Mouse (Mus musculus) olfactory bulb, adult 2 months (tissue): ENCODE data around the gene Btf3l4. TPM values are rescaled to one million over a fixed set of nuclear protein-coding genes. Genes with fewer than 3 reads are reported as not detected.
A peak's percentile ranks its signal among the peaks of the same experiment; 100 is the strongest.

Source experiments
- H3K27ac ChIP-seq: fragments of 200-500 bp; 2 replicates; pipeline ENCODE4 v1.5.1; 2012; ENCODE audit warnings: low read depth, low read length; ENCODE audit not compliant: insufficient read depth
- H3K4me1 ChIP-seq: fragments of 200-500 bp; 2 replicates; pipeline ENCODE4 v1.6.1; 2012; ENCODE audit warnings: low read length; ENCODE audit not compliant: control insufficient read depth, insufficient read depth
- H3K4me3 ChIP-seq: fragments of 200-500 bp; 2 replicates; pipeline ENCODE4 v1.5.1; 2012; ENCODE audit warnings: mild to moderate bottlenecking, low read depth, low read length, moderate library complexity; ENCODE audit not compliant: insufficient read depth
- CTCF ChIP-seq: fragments of 200-500 bp; IDR thresholded peaks from 2 replicates; pipeline ENCODE4 v1.5.1; 2012; ENCODE audit warnings: low read depth, mild to moderate bottlenecking, low read length, moderate library complexity; ENCODE audit not compliant: insufficient read depth
- POLR2A ChIP-seq: fragments of 200-500 bp; IDR thresholded peaks from 2 replicates; pipeline ENCODE4 v1.6.1; 2012; ENCODE audit warnings: mild to moderate bottlenecking, low read depth, low read length, moderate library complexity; ENCODE audit not compliant: insufficient read depth
- WGBS: fragments of 180-500 bp; shearing (Covaris S2); methylation state at CpG from one replicate; pipeline ENCODE4 v1.1.7; 2018; 5-methylcytosine and 5-hydroxymethylcytosine counted together
- polyA plus RNA-seq: library from polyadenylated mRNA; stranded (reverse); fragments of >200 nt; gene quantifications from 2 replicates; pipeline ENCODE4 v1.2.4, GENCODE M21; 2012; ENCODE audit warnings: low replicate concordance; ENCODE audit not compliant: missing spikeins, insufficient read depth, insufficient read length

The Btf3l4 gene
- polyA plus RNA-seq, 1 experiment = not detected

DNA sequence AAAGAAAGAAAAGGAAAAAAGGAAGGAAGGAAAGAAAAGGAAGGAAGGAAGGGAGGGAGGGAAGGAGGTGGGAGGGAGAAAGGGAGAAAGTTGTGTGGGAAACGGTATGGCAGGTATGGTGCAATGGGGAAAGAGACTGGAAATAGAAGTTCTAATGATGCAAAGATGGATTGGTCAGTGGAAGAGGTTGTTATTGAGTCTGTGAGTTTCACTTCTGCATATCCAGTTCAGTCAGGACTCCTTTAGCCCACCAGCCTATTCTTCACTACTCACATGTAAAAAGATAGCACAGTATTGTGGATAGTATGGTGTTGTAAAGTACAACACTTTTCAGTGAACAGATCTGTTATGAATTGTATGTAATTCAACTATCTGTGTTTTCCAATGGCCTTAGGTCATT lies 42.9 kb downstream of the Btf3l4 start:
- 91% methylated on average over 1 of the region's 1 CpGs for WGBS
- Histone ChIP-seq H3K4me3 (no peak overlapping the region), H3K4me1 (no peaks in the 10 kb centered on the region), H3K27ac (no peak overlapping the region)
- TF ChIP-seq POLR2A (no peak), CTCF (no peak)

GRCm38 (mm10) chr4:108789258-108789936 lies 44.0 kb downstream of the Btf3l4 start:
- H3K27ac ChIP-seq = no peak overlapping the region

GRCm38 (mm10) chr4:108782421-108783085 lies 50.9 kb downstream of the Btf3l4 start:
- Histone ChIP-seq H3K4me3 (no peak overlapping the region), H3K27ac (peak overlapping the region; percentile 75)

More at GRCm38 (mm10) chr4:108789258-108789936, 44.0 kb downstream of the Btf3l4 start:
- Histone ChIP-seq H3K4me1 (no peaks in the 10 kb centered on the region), H3K4me3 (no peak overlapping the region)
- TF ChIP-seq CTCF = no peak
- TF ChIP-seq POLR2A = no peak
- WGBS = 55% methylated on average over 6 of the region's 6 CpGs

DNA sequence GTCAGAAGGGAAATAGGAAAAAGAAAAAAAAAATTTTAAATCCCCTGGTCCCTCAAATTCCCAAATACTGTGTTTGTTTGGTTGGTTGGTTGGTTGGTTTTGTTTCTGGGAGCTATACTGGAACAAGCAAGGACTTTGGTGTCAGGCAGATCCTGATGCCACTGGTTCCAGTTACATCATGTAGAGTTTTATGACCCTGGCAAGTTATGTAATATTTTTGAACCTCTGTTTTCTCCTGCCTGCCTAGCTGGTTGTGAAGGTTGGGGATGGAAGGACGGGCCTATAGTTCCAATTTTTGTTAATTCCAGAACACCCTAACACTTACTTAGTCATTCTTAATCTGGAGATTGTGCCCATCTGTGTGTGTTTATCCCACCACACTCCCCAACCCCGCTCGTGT lies 51.8 kb downstream of the Btf3l4 start:
- no peak for TF ChIP-seq CTCF
- no peak for TF ChIP-seq POLR2A
- 0 out of 2 replicates have a peak overlapping the region, but pooled peaks have one; percentile 27 for H3K4me3 ChIP-seq
- WGBS = 34% methylated on average over 3 of the region's 3 CpGs
- peak overlapping the region; percentile 91 for H3K27ac ChIP-seq
- H3K4me1 ChIP-seq = peaks cover 2% of the 10 kb centered on the region; the same call in 1 of the 2 replicates

More at GRCm38 (mm10) chr4:108782421-108783085, 50.9 kb downstream of the Btf3l4 start:
- no peak for TF ChIP-seq CTCF
- TF ChIP-seq POLR2A = no peak
- peaks cover 2% of the 10 kb centered on the region; the same call in 1 of the 2 replicates for H3K4me1 ChIP-seq
- WGBS = 12% methylated on average over 8 of the region's 8 CpGs

DNA sequence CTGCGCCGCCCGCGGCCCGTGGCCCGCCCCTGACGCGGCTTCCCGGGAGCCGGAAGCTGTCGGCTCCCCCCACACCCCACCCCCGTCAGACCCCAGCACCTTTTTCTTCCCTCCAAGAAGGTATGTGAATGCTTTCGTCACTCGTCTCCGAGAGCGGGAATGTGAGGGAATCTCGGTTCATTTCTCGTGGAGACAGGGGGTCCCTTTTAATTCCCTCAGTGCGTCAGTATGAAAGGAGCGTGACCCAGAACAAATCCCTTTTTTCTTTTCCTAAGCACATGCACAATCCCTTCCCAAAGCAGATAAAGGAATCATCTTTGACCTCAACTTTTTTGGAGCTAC lies 52.6 kb downstream of the Btf3l4 start:
- Histone ChIP-seq H3K27ac (peak overlapping the region; percentile 87), H3K4me1 (peaks cover 2% of the 10 kb centered on the region; the same call in 1 of the 2 replicates), H3K4me3 (peak overlapping the region; percentile 79)
- 1% methylated on average over 20 of the region's 20 CpGs for WGBS
- no peak for TF ChIP-seq CTCF
- TF ChIP-seq POLR2A = no peak; the same call in 1 of the 2 replicates

DNA sequence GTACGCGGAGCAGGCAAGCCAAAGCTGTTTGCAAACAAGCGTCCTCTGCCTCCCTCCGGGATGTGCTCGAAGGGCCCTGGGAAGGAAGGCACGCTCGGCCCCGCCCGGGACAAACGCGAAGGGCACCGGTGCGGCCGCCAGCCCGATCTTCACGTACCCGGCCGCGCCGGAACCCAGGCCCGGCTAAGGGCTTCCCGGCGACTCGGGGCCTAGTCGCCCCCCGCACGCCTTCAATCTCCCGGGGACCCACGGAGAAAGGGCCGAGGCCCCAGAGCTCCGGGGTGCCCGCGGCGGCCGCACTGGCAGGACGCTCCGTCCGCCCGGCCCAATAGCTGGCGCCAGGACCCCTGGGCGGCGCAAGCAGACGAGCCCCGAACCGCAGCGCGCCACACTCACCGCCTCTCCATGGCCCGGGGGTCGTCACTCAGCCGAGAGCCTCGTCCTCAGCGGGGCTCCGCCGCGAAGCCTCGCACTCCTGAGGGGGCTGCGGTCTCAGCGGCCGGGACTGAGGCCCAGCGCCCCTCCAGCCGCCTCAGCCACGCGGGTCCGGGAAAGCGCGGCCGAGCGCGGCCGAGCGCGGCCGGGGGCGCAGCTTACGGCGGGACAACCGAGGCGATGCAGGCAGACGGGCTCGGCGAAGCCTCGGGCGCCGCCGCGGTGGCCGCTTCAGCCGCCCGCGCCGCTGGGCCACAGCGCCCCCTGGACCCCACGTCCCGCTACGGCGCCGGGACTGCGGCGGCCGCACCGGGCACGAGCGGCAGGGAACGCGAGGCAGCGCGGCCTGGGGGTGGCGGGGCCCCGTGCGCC lies 53.2 kb downstream of the Btf3l4 start, which contains the start of gene Zfyve9:
Gene Zfyve9 (minus strand): TSS at position 742 of the 807 bp plus-strand sequence.
- 2% methylated on average over 111 of the region's 111 CpGs for WGBS
- Histone ChIP-seq H3K27ac (peak within 1 kb of the TSS; percentile 91), H3K4me3 (peak within 1 kb of the TSS; percentile 79), H3K4me1 (peaks cover 2% of the 10 kb centered on the region; the same call in 1 of the 2 replicates)
- peak; percentile 46 for TF ChIP-seq POLR2A
- peak; percentile 34; the same call in 1 of the 2 replicates for TF ChIP-seq CTCF

DNA sequence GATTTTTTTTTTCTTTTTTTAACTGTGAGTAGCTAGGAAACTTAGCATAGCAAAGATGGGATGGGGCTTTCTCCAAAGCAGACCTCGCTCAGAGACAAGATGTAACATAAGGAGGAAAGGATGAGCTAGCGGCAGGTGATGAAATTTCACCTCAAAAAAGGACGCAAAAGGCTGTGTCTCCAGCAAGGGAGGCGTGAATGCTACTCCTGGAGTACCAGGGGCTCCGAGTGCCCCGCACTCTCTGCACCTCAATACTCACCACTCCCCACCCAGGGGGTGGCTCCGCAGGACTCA lies 53.7 kb downstream of the Btf3l4 start:
- peak overlapping the region; percentile 79 for H3K4me3 ChIP-seq
- peaks cover 2% of the 10 kb centered on the region; the same call in 1 of the 2 replicates for H3K4me1 ChIP-seq
- under 1% methylated on average over 7 of the region's 7 CpGs for WGBS
- no peak for TF ChIP-seq CTCF
- no peak for TF ChIP-seq POLR2A
- peak overlapping the region; percentile 83 for H3K27ac ChIP-seq

GRCm38 (mm10) chr4:108768527-108768926 lies 64.9 kb downstream of the Btf3l4 start:
- no peak overlapping the region for H3K4me3 ChIP-seq
- no peak overlapping the region for H3K27ac ChIP-seq
- H3K4me1 ChIP-seq = no peaks in the 10 kb centered on the region
- TF ChIP-seq CTCF = no peak
- no peak for TF ChIP-seq POLR2A

Other genes starting within 250 kb of the Btf3l4 start
- not detected in 2 replicates for gene Cc2d1b, start 213.7 kb downstream of the Btf3l4 start, polyA plus RNA-seq
- not detected in 2 replicates for gene 3110021N24Rik, start 114.0 kb downstream of the Btf3l4 start, polyA plus RNA-seq
- 65.1 TPM in 1 of 2 replicates, not detected in the other for gene Zfyve9, start 52.8 kb downstream of the Btf3l4 start, polyA plus RNA-seq
- not detected in 2 replicates for gene Txndc12, start 987 bp upstream of the Btf3l4 start, polyA plus RNA-seq
- gene Kti12, start 14.2 kb upstream of the Btf3l4 start, polyA plus RNA-seq = not detected in 2 replicates
- gene A730015C16Rik, start 15.0 kb upstream of the Btf3l4 start, polyA plus RNA-seq = not detected in 2 replicates
- gene Rab3b, start 45.4 kb upstream of the Btf3l4 start, polyA plus RNA-seq = 395 TPM in 1 of 2 replicates, not detected in the other
- 161 TPM in 1 of 2 replicates, not detected in the other for gene Nrd1, start 167.0 kb upstream of the Btf3l4 start, polyA plus RNA-seq